Mouse (Mus musculus) heart, embryonic 10.5 days (tissue): Measurements from ENCODE around the gene Mindy4. TPM values are rescaled to one million over a fixed set of nuclear protein-coding genes. Genes with fewer than 3 reads are reported as not detected.

Source experiments
- DNase-seq: peaks from one replicate; pipeline ENCODE4 v3.0.0-alpha.2; 2017; ENCODE audit warnings: low spot score
- H3K27ac ChIP-seq: fragments of 300-500 bp; sonication (generic); 2 replicates; pipeline ENCODE4 v1.5.1; 2016; ENCODE audit warnings: mild to moderate bottlenecking
- H3K27me3 ChIP-seq: fragments of 300-500 bp; sonication (generic); 2 replicates; pipeline ENCODE4 v1.6.1; 2016; ENCODE audit warnings: mild to moderate bottlenecking; ENCODE audit not compliant: poor library complexity, insufficient read depth, severe bottlenecking
- H3K36me3 ChIP-seq: fragments of 300-500 bp; sonication (generic); 2 replicates; pipeline ENCODE4 v1.6.1; 2016; ENCODE audit warnings: mild to moderate bottlenecking, moderate library complexity
- H3K4me1 ChIP-seq: fragments of 300-500 bp; sonication (generic); 2 replicates; pipeline ENCODE4 v1.6.1; 2016; ENCODE audit warnings: mild to moderate bottlenecking
- H3K4me3 ChIP-seq: fragments of 300-500 bp; sonication (generic); 2 replicates; pipeline ENCODE4 v1.5.1; 2016; ENCODE audit warnings: mild to moderate bottlenecking, moderate library complexity
- H3K9me3 ChIP-seq: fragments of 300-500 bp; sonication (generic); 2 replicates; pipeline ENCODE4 v1.6.1; 2016; ENCODE audit warnings: mild to moderate bottlenecking, moderate library complexity
- WGBS: fragments of 180-500 bp; shearing (Covaris S2); methylation state at CpG from one replicate; pipeline ENCODE4 v1.1.7; 2016; 5-methylcytosine and 5-hydroxymethylcytosine counted together
- polyA plus RNA-seq: library from polyadenylated mRNA; unstranded; fragments of >200 nt; fragmentation: Nextera tagmentation; extraction: Ambion mirVana; gene quantifications from 2 replicates; pipeline ENCODE4 v1.2.1, GENCODE M21; 2016

The Mindy4 gene
- polyA plus RNA-seq, 1 experiment from 2014 or later, result 9.7 TPM

GRCm38 (mm10) chr6:55323908-55324634, 120.9 kb downstream of the Mindy4 start:
- H3K9me3 ChIP-seq, result no peaks in the 10 kb centered on the region
- H3K27me3 ChIP-seq, result peaks cover 20% of the 10 kb centered on the region
- WGBS, result 68% methylated on average over 17 of the region's 17 CpGs
- H3K27ac ChIP-seq, result no peak overlapping the region
- no peaks in the 10 kb centered on the region for H3K36me3 ChIP-seq
- no peak for DNase-seq
- H3K4me1 ChIP-seq, result peaks cover 59% of the 10 kb centered on the region
- H3K4me3 ChIP-seq, result no peak overlapping the region

- H3K27me3 ChIP-seq, result peaks cover 26% of the 10 kb centered on the region
- no peak overlapping the region for H3K27ac ChIP-seq
- no peak for DNase-seq
- WGBS, result 77% methylated on average over 1 of the region's 1 CpGs
- peaks cover 53% of the 10 kb centered on the region for H3K4me1 ChIP-seq
- no peaks in the 10 kb centered on the region for H3K9me3 ChIP-seq
- no peaks in the 10 kb centered on the region for H3K36me3 ChIP-seq
- no peak overlapping the region for H3K4me3 ChIP-seq
Observed at GRCm38 (mm10) chr6:55324785-55325184, 121.6 kb downstream of the Mindy4 start.

GRCm38 (mm10) chr6:55326299-55326698, 123.1 kb downstream of the Mindy4 start:
- Histone ChIP-seq H3K4me3 (no peak overlapping the region), H3K27me3 (peaks cover 38% of the 10 kb centered on the region), H3K36me3 (no peaks in the 10 kb centered on the region), H3K9me3 (no peaks in the 10 kb centered on the region), H3K27ac (no peak overlapping the region), H3K4me1 (peaks cover 51% of the 10 kb centered on the region)
- 31% methylated on average over 4 of the region's 4 CpGs for WGBS
- DNase-seq, result no peak

GRCm38 (mm10) chr6:55327326-55327725, 124.1 kb downstream of the Mindy4 start:
- Histone ChIP-seq H3K4me1 (peaks cover 47% of the 10 kb centered on the region), H3K36me3 (no peaks in the 10 kb centered on the region), H3K4me3 (no peak overlapping the region), H3K27ac (no peak overlapping the region), H3K27me3 (peaks cover 38% of the 10 kb centered on the region), H3K9me3 (no peaks in the 10 kb centered on the region)
- no peak for DNase-seq
- 75% methylated on average over 13 of the region's 13 CpGs for whole genome bisulfite sequencing

- no peak for DNase-seq
- Histone ChIP-seq H3K36me3 (no peaks in the 10 kb centered on the region), H3K4me3 (no peak overlapping the region), H3K27ac (no peak overlapping the region), H3K27me3 (peaks cover 38% of the 10 kb centered on the region), H3K4me1 (peaks cover 44% of the 10 kb centered on the region), H3K9me3 (no peaks in the 10 kb centered on the region)
- 60% methylated on average over 4 of the region's 4 CpGs for WGBS
Observed at GRCm38 (mm10) chr6:55328179-55328578, 125.0 kb downstream of the Mindy4 start.

- no peak for DNase-seq
- H3K4me1 ChIP-seq, result peaks cover 46% of the 10 kb centered on the region
- H3K27me3 ChIP-seq, result peaks cover 46% of the 10 kb centered on the region
- no peaks in the 10 kb centered on the region for H3K9me3 ChIP-seq
- no peaks in the 10 kb centered on the region for H3K36me3 ChIP-seq
- 0 out of 2 replicates have a peak overlapping the region, but pooled peaks have one; percentile 16 for H3K27ac ChIP-seq
- WGBS, result 63% methylated on average over 6 of the region's 6 CpGs
- no peak overlapping the region for H3K4me3 ChIP-seq
Observed at GRCm38 (mm10) chr6:55331315-55331714, 128.1 kb downstream of the Mindy4 start.

- 63% methylated on average over 5 of the region's 5 CpGs for WGBS
- Histone ChIP-seq H3K27ac (no peak overlapping the region), H3K9me3 (no peaks in the 10 kb centered on the region), H3K4me1 (peaks cover 46% of the 10 kb centered on the region), H3K27me3 (peaks cover 46% of the 10 kb centered on the region), H3K4me3 (no peak overlapping the region), H3K36me3 (no peaks in the 10 kb centered on the region)
- DNase-seq, result no peak
Observed at GRCm38 (mm10) chr6:55332100-55332772, 129.1 kb downstream of the Mindy4 start.

- Histone ChIP-seq H3K27me3 (peaks cover 51% of the 10 kb centered on the region), H3K9me3 (no peaks in the 10 kb centered on the region), H3K4me3 (no peak overlapping the region), H3K36me3 (no peaks in the 10 kb centered on the region), H3K4me1 (peaks cover 46% of the 10 kb centered on the region), H3K27ac (no peak overlapping the region)
- no peak for DNase-seq
- 88% methylated on average over 6 of the region's 6 CpGs for WGBS
Observed at GRCm38 (mm10) chr6:55332773-55333109, 129.6 kb downstream of the Mindy4 start.

- Histone ChIP-seq H3K27ac (peak within 1 kb of the TSS; percentile 64), H3K9me3 (no peaks in the 10 kb centered on the region), H3K36me3 (no peaks in the 10 kb centered on the region), H3K4me3 (peak within 1 kb of the TSS; percentile 12; the same call in 1 of the 2 replicates), H3K4me1 (peaks cover 69% of the 10 kb centered on the region), H3K27me3 (peaks cover 51% of the 10 kb centered on the region)
- WGBS, result 10% methylated on average over 12 of the region's 12 CpGs
- DNase-seq, result peak; percentile 81
Observed at GRCm38 (mm10) chr6:55335989-55336514, 132.9 kb downstream of the Mindy4 start, which contains the start of gene Aqp1. Gene Aqp1, plus strand, starts transcription at chr6:55336432.

- peaks cover 52% of the 10 kb centered on the region for H3K27me3 ChIP-seq
- H3K27ac ChIP-seq, result no peak overlapping the region
- H3K36me3 ChIP-seq, result no peaks in the 10 kb centered on the region
- no peak for DNase-seq
- no peak overlapping the region for H3K4me3 ChIP-seq
- H3K4me1 ChIP-seq, result peaks cover 75% of the 10 kb centered on the region
- no peaks in the 10 kb centered on the region for H3K9me3 ChIP-seq
- 67% methylated on average over 5 of the region's 5 CpGs for WGBS
Observed at GRCm38 (mm10) chr6:55337242-55337641, 134.1 kb downstream of the Mindy4 start.

GRCm38 (mm10) chr6:55338077-55338476, 134.9 kb downstream of the Mindy4 start:
- Histone ChIP-seq H3K27me3 (peaks cover 59% of the 10 kb centered on the region), H3K9me3 (no peaks in the 10 kb centered on the region), H3K36me3 (no peaks in the 10 kb centered on the region), H3K4me3 (no peak overlapping the region), H3K4me1 (peaks cover 80% of the 10 kb centered on the region), H3K27ac (no peak overlapping the region)
- DNase-seq, result no peak
- 38% methylated on average over 6 of the region's 6 CpGs for WGBS

- 48% methylated on average over 9 of the region's 9 CpGs for WGBS
- no peak for DNase-seq
- Histone ChIP-seq H3K36me3 (no peaks in the 10 kb centered on the region), H3K27me3 (peaks cover 59% of the 10 kb centered on the region), H3K4me3 (no peak overlapping the region), H3K9me3 (no peaks in the 10 kb centered on the region), H3K4me1 (peaks cover 80% of the 10 kb centered on the region), H3K27ac (peak overlapping the region; percentile 29; the same call in 1 of the 2 replicates)
Observed at GRCm38 (mm10) chr6:55338934-55339825, 136.0 kb downstream of the Mindy4 start.
